Mouse (Mus musculus): Measurements from ENCODE around the gene Wfdc13.

DNA sequence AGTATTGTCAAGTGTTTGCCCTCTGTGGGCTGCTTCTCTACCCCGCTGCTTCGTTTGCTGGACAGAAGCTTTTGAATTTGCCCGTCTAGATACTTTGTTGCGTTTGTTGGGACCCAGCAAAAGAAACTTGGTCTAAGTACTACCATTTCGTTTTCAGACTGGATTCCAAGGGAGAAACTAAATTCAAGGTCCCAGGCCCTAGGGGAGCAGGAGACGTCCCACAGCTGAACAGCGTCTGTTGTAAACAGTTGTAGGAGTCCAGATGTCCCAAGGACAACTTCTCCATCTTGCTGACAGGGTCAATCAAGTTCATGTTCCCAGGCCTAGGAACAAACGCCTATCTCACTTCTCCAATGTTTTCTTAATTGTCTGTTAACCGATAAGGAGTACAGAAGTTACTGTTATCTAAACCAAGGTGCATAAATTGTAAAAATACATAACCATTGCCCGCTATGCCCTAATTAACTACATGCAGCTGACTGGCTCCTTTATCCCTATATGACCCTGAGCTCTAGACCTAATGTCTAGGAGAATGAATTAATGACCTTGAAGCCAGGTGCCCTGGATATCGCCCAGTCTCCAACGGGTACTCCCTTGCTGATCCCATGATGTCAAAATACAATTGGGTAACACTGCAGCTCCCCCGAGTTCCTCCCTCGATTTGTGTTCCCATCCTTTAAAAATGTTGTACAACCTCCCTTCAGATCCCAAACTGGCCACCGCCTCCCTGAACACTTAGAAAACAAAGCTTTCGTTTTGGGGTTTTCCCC is 7.8 kb upstream of the Wfdc13 start:
- TF ChIP-seq CTCF (IDR thresholded peaks at IDR 0.05; ENCODE audit: extremely low read depth, insufficient read depth, insufficient read length, insufficient replicate concordance), result no peak
- no peak for TF ChIP-seq POLR2A (IDR thresholded peaks at IDR 0.05; ENCODE audit: low read depth, low read length)

Data from spleen, adult 2 months (tissue).